8 mouse cellular contexts compared by ENCODE assay signal in the genomic region with DNA sequence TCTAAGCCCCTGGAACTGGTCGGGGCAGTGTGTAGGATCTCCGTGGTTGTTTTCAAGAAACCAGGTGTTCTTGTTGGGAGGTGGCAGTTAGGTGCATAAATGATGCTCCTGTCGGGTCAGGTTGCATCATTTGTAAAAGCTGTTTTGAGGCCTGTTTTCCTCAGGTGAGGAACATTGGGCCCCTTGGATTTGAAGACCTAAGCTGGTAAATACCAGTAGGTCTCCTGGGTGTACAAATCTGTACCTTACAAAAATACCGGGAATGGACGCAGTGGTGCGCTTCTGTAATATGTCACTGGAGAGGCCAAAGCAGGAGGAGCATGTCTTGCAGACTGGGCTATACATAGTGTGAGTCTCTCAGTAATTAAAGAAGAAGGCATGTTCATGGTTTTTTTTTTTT. TPM values are rescaled to one million over a fixed set of nuclear protein-coding genes. Genes with fewer than 3 reads are reported as not detected.
A peak's percentile ranks its signal among the peaks of the same experiment; 100 is the strongest.
DNase-seq lines count a peak whose midpoint lies in the region; ATAC-seq and TF ChIP-seq lines count a peak whose summit lies in the region.

No protein-coding gene starts in this region.

- H3K27me3 ChIP-seq in lung, embryonic 16.5 days (ENCODE audit: control insufficient read depth, insufficient read depth, low read depth, low read length): no peaks in the 10 kb centered on the region
- H3K27me3 ChIP-seq in embryonic facial prominence, embryonic 14.5 days (replicated peaks; ENCODE audit: control insufficient read depth, insufficient read depth, low read length): no peaks in the 10 kb centered on the region
- H3K27me3 ChIP-seq in intestine, postnatal 0 days (replicated peaks; ENCODE audit: control insufficient read depth, insufficient read depth, low read length): no peaks in the 10 kb centered on the region

- no peak for TF ChIP-seq POLR2A in olfactory bulb, adult 2 months (IDR thresholded peaks at IDR 0.05; ENCODE audit: insufficient read depth, low read depth, low read length)

- ATAC-seq in lung, embryonic 16.5 days (ENCODE audit: low read depth): no peak
- ATAC-seq in embryonic facial prominence, embryonic 14.5 days (ENCODE audit: low read depth): no peak
- ATAC-seq in intestine, postnatal 0 days: no peak

- no peak for DNase-seq in lung, postnatal 10 days
- DNase-seq in embryonic facial prominence, embryonic 14.5 days (ENCODE audit: low spot score): peak; percentile 27
- DNase-seq in thymus, postnatal 36 days: no peak
- DNase-seq in right cerebral cortex, postnatal 36 days (ENCODE audit: low spot score in 2 of 2): no peak
- DNase-seq in layer of hippocampus, adult 11-12 months (ENCODE audit: low spot score): no peak

- WGBS in lung, embryonic 16.5 days: 14% methylated on average over 6 of the region's 6 CpGs
- 26% methylated on average over 6 of the region's 6 CpGs for WGBS in embryonic facial prominence, embryonic 14.5 days
- 16% methylated on average over 6 of the region's 6 CpGs for WGBS in intestine, postnatal 0 days
- WGBS in olfactory bulb, adult 2 months: 13% methylated on average over 6 of the region's 6 CpGs

- H3K4me1 ChIP-seq in lung, embryonic 16.5 days (replicated peaks; ENCODE audit: control insufficient read depth, insufficient read depth, low read length): peaks cover 8% of the 10 kb centered on the region
- H3K4me1 ChIP-seq in embryonic facial prominence, embryonic 14.5 days (ENCODE audit: control insufficient read depth, insufficient read depth, low read length): peaks cover 11% of the 10 kb centered on the region
- no peaks in the 10 kb centered on the region for H3K4me1 ChIP-seq in intestine, postnatal 0 days (replicated peaks; ENCODE audit: control insufficient read depth, insufficient read depth, low read length)
- H3K4me1 ChIP-seq in olfactory bulb, adult 2 months (ENCODE audit: control insufficient read depth, insufficient read depth, low read length): 0 out of 2 replicates have a peak, but pooled peaks cover 5% of the 10 kb centered on the region

- TF ChIP-seq CTCF in intestine, postnatal 0 days (IDR thresholded peaks at IDR 0.05; ENCODE audit: low read depth): no peak
- TF ChIP-seq CTCF in olfactory bulb, adult 2 months (IDR thresholded peaks at IDR 0.05; ENCODE audit: insufficient read depth, low read depth, low read length): no peak

- peak overlapping the region; percentile 95 for H3K27ac ChIP-seq in lung, embryonic 16.5 days (ENCODE audit: low read length)
- H3K27ac ChIP-seq in embryonic facial prominence, embryonic 14.5 days (replicated peaks; ENCODE audit: low read depth, low read length): peak overlapping the region; percentile 79; the same call in 1 of the 2 replicates
- peak overlapping the region; percentile 99 for H3K27ac ChIP-seq in intestine, postnatal 0 days (ENCODE audit: low read depth, low read length)
- H3K27ac ChIP-seq in olfactory bulb, adult 2 months (ENCODE audit: insufficient read depth, low read depth, low read length): peak overlapping the region; percentile 52

- H3K9ac ChIP-seq in lung, embryonic 16.5 days (ENCODE audit: low read length): peak overlapping the region; percentile 95
- H3K9ac ChIP-seq in embryonic facial prominence, embryonic 14.5 days (ENCODE audit: low read depth, low read length): peak overlapping the region; percentile 90
- peak overlapping the region; percentile 85 for H3K9ac ChIP-seq in intestine, postnatal 0 days (ENCODE audit: low read depth, low read length)

- peaks cover 36% of the 10 kb centered on the region for H3K36me3 ChIP-seq in lung, embryonic 16.5 days (ENCODE audit: control insufficient read depth, insufficient read depth, low read length)
- H3K36me3 ChIP-seq in embryonic facial prominence, embryonic 14.5 days (ENCODE audit: control insufficient read depth, insufficient read depth, low read length): peaks cover 36% of the 10 kb centered on the region
- H3K36me3 ChIP-seq in intestine, postnatal 0 days (ENCODE audit: control insufficient read depth, insufficient read depth): peaks cover 36% of the 10 kb centered on the region

- peak overlapping the region; percentile 87 for H3K4me3 ChIP-seq in lung, embryonic 16.5 days (ENCODE audit: low read length)
- peak overlapping the region; percentile 70 for H3K4me3 ChIP-seq in embryonic facial prominence, embryonic 14.5 days (ENCODE audit: low read depth, low read length)
- peak overlapping the region; percentile 87 for H3K4me3 ChIP-seq in intestine, postnatal 0 days (ENCODE audit: low read depth, low read length)
- H3K4me3 ChIP-seq in olfactory bulb, adult 2 months (ENCODE audit: insufficient read depth, low read depth, low read length): peak overlapping the region; percentile 90

- H3K4me2 ChIP-seq in lung, embryonic 16.5 days (ENCODE audit: low read depth, low read length): peak overlapping the region; percentile 93
- H3K4me2 ChIP-seq in embryonic facial prominence, embryonic 14.5 days (ENCODE audit: low read depth, low read length): peak overlapping the region; percentile 81
- H3K4me2 ChIP-seq in intestine, postnatal 0 days (replicated peaks; ENCODE audit: low read depth): peak overlapping the region; percentile 94

- H3K9me3 ChIP-seq in lung, embryonic 16.5 days (ENCODE audit: control insufficient read depth, low read length): no peaks in the 10 kb centered on the region
- H3K9me3 ChIP-seq in embryonic facial prominence, embryonic 14.5 days (ENCODE audit: control insufficient read depth, low read length): no peaks in the 10 kb centered on the region
- H3K9me3 ChIP-seq in intestine, postnatal 0 days (ENCODE audit: control insufficient read depth): no peaks in the 10 kb centered on the region

RNA-seq across cellular contexts. Expression of a gene that starts 1.5 kb away (rescaled TPM):
- 126 and 140 TPM in 2 replicates for polyA plus RNA-seq in lung, embryonic 16.5 days (2015; fragmentation: Nextera tagmentation; extraction: Ambion mirVana)
- polyA plus RNA-seq in embryonic facial prominence, embryonic 14.5 days (2014; fragmentation: Nextera tagmentation; extraction: Ambion mirVana): 93.8 and 107 TPM in 2 replicates
- polyA plus RNA-seq in intestine, postnatal 0 days (2015; fragmentation: Nextera tagmentation; extraction: Ambion mirVana): 135 and 154 TPM in 2 replicates
- polyA plus RNA-seq in olfactory bulb, adult 2 months (2012; ENCODE audit: insufficient read depth, insufficient read length, low replicate concordance, missing spikeins): not detected in 2 replicates

RNA-seq across cellular contexts. Expression of a gene that starts 46.4 kb away (rescaled TPM):
- 0.45 and 0.73 TPM in 2 replicates for polyA plus RNA-seq in lung, embryonic 16.5 days (2015; fragmentation: Nextera tagmentation; extraction: Ambion mirVana)
- 0.39 and 0.42 TPM in 2 replicates for polyA plus RNA-seq in embryonic facial prominence, embryonic 14.5 days (2014; fragmentation: Nextera tagmentation; extraction: Ambion mirVana)
- 0.50 and 0.75 TPM in 2 replicates for polyA plus RNA-seq in intestine, postnatal 0 days (2015; fragmentation: Nextera tagmentation; extraction: Ambion mirVana)
- not detected in 2 replicates for polyA plus RNA-seq in olfactory bulb, adult 2 months (2012; ENCODE audit: insufficient read depth, insufficient read length, low replicate concordance, missing spikeins)

RNA-seq across cellular contexts. Expression of a gene that starts 58.8 kb away (rescaled TPM):
- 0.08 and 0.13 TPM in 2 replicates for polyA plus RNA-seq in lung, embryonic 16.5 days (2015; fragmentation: Nextera tagmentation; extraction: Ambion mirVana)
- polyA plus RNA-seq in embryonic facial prominence, embryonic 14.5 days (2014; fragmentation: Nextera tagmentation; extraction: Ambion mirVana): 0.29 TPM in 1 of 2 replicates, not detected in the other
- polyA plus RNA-seq in intestine, postnatal 0 days (2015; fragmentation: Nextera tagmentation; extraction: Ambion mirVana): 0.16 TPM in 1 of 2 replicates, not detected in the other
- not detected in 2 replicates for polyA plus RNA-seq in olfactory bulb, adult 2 months (2012; ENCODE audit: insufficient read depth, insufficient read length, low replicate concordance, missing spikeins)
